Mouse (Mus musculus) forebrain, embryonic 11.5 days (tissue): ENCODE data around the gene Nlgn2. TPM values are rescaled to one million over a fixed set of nuclear protein-coding genes. Genes with fewer than 3 reads are reported as not detected.

Experiments used
- ATAC-seq: fragments of 200-750 bp; cut with Nextera tagmentation; replicated peaks from 2 replicates; pipeline ENCODE4 v1.8.0; 2017; ENCODE audit warnings: moderate TSS enrichment; ENCODE audit not compliant: low FRiP score
- DNase-seq: peaks from one replicate; pipeline ENCODE4 v3.0.0-alpha.2; 2017; ENCODE audit warnings: low spot score
- H3K27ac ChIP-seq: fragments of 300-500 bp; sonication (generic); 2 replicates; pipeline ENCODE4 v1.5.1; 2014; ENCODE audit warnings: low read depth, low read length
- H3K27me3 ChIP-seq: fragments of 300-500 bp; sonication (generic); 2 replicates; pipeline ENCODE4 v1.6.1; 2014; ENCODE audit warnings: mild to moderate bottlenecking, low read length, mixed read lengths; ENCODE audit not compliant: control insufficient read depth, insufficient read depth
- H3K36me3 ChIP-seq: fragments of 300-500 bp; sonication (generic); 2 replicates; pipeline ENCODE4 v1.6.1; 2014; ENCODE audit warnings: mild to moderate bottlenecking, low read length, moderate library complexity, mixed read lengths; ENCODE audit not compliant: control insufficient read depth, insufficient read depth
- H3K4me1 ChIP-seq: fragments of 300-500 bp; sonication (generic); replicated peaks from 2 replicates; pipeline ENCODE4 v1.6.1; 2014; ENCODE audit warnings: low read length, mixed read lengths; ENCODE audit not compliant: control insufficient read depth, insufficient read depth
- H3K4me2 ChIP-seq: fragments of 300-500 bp; sonication (generic); 2 replicates; pipeline ENCODE4 v1.6.1; 2014; ENCODE audit warnings: low read depth, mild to moderate bottlenecking, low read length, moderate library complexity, mixed read lengths; ENCODE audit not compliant: severe bottlenecking
- H3K4me3 ChIP-seq: fragments of 300-500 bp; sonication (generic); 2 replicates; pipeline ENCODE4 v1.5.1; 2014; ENCODE audit warnings: low read depth, low read length
- H3K9ac ChIP-seq: fragments of 300-500 bp; sonication (generic); 2 replicates; pipeline ENCODE4 v1.6.1; 2014; ENCODE audit warnings: low read length
- H3K9me3 ChIP-seq: fragments of 300-500 bp; sonication (generic); 2 replicates; pipeline ENCODE4 v1.6.1; 2016; ENCODE audit warnings: low read length, mixed read lengths; ENCODE audit not compliant: control insufficient read depth
- WGBS: fragments of 180-500 bp; shearing (Covaris S2); extraction: QIAGEN DNeasy Blood & Tissue Kit; methylation state at CpG from one replicate; pipeline ENCODE4 v1.1.7; 2014; 5-methylcytosine and 5-hydroxymethylcytosine counted together
- polyA plus RNA-seq: library from polyadenylated mRNA; unstranded; fragments of >200 nt; fragmentation: Nextera tagmentation; extraction: Ambion mirVana; gene quantifications from 2 replicates; pipeline ENCODE4 v1.2.1, GENCODE M21; 2014

Nlgn2 gene
- polyA plus RNA-seq, 1 experiment from 2014 or later, result 11.1 TPM

DNA sequence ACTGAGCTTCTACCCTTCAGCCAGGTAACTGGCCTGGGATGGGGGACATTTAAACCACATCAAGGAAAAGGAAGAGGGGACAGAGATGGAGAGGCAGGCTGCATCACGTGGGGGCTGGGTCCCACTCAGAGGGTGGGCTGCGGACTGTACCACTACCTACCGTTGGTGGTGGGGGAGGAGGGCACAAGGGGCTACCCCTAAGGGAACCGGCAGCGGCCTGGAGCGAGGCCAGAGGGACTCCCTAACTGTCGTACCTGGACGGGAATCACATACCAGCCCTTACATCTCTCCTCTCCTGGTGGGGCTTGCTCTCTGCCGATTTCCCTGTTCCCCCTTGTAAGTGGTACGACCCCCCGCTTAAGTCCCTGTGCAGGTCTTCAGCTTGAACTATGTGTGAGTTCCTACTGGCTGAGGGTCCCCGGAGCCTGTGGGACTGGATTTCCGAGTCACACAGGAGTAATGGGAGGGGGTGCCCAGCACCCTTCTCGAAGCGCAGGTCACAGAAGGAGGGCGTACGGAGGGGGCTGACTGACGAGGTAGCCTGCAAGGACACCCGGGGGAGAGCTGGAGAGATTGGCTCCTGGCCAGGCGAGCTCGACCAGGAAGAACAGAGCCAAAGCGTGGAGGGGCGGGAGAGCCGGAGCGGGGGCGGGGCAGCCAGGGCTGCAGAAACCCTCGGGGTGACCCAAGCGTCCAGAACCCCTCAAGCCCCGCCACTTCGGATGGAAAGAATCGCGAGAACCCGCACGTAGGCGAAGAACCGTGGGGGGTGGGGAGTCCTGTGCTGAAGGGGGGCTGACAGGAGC lies 37.0 kb downstream of the Nlgn2 start:
- H3K4me3 ChIP-seq, result peak overlapping the region; percentile 49
- WGBS, result under 1% methylated on average over 35 of the region's 36 CpGs
- H3K27ac ChIP-seq, result peak overlapping the region; percentile 67
- H3K27me3 ChIP-seq, result peaks cover 46% of the 10 kb centered on the region
- peak overlapping the region; percentile 87 for H3K4me2 ChIP-seq
- H3K4me1 ChIP-seq, result peaks cover 48% of the 10 kb centered on the region
- ATAC-seq, result peak; percentile 73
- peak overlapping the region; percentile 73 for H3K9ac ChIP-seq
- DNase-seq, result peak; percentile 87
- H3K36me3 ChIP-seq, result no peaks in the 10 kb centered on the region
- no peaks in the 10 kb centered on the region for H3K9me3 ChIP-seq

GRCm38 (mm10) chr11:69800138-69800391 lies 37.5 kb downstream of the Nlgn2 start:
- Histone ChIP-seq H3K4me3 (peak overlapping the region; percentile 49), H3K27ac (peak overlapping the region; percentile 67; the same call in 1 of the 2 replicates), H3K36me3 (no peaks in the 10 kb centered on the region), H3K27me3 (peaks cover 40% of the 10 kb centered on the region), H3K9ac (peak overlapping the region; percentile 73), H3K4me2 (peak overlapping the region; percentile 87), H3K4me1 (peaks cover 47% of the 10 kb centered on the region), H3K9me3 (no peaks in the 10 kb centered on the region)
- peak; percentile 13; the same call in 1 of the 2 replicates for ATAC-seq
- under 1% methylated on average over 11 of the region's 11 CpGs for WGBS
- no peak for DNase-seq

DNA sequence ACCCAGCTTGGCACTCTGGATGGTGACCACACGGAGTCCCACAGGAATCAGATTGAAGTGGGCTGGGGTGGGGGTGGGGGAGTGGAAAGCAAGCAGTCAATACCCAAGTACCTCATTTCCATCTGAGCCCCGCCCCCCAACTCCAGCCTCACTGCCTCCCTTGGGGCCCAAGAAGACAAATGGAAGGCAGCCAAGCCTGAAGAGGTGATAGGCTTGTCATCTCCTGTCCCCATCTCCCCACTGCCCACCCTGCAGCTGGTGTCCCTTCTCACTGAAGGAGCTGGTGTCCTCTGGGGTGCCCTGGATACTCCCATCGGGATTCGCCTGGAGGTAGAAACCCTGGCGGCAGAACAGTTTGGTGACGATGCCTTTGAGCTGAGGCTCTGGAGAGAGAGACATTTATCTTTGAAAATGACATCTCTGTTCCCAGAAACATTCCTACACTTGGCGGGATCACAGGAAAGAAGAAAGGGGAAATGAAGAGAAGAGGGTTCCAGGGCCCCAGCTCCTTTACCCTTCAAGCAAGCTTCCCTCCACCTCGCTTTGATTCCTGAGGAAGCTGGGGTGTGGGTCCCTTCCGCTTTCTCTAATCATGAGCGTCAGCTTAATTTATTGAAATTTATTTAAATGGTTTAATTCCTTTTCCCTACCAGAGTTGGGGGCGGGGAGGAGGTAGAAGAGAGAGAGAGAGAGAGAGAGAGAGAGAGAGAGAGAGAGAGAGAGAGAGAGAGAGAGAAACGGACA lies 38.0 kb downstream of the Nlgn2 start:
- H3K4me3 ChIP-seq, result peak overlapping the region; percentile 49
- H3K36me3 ChIP-seq, result no peaks in the 10 kb centered on the region
- peaks cover 35% of the 10 kb centered on the region for H3K27me3 ChIP-seq
- WGBS, result 29% methylated on average over 12 of the region's 12 CpGs
- peak overlapping the region; percentile 87 for H3K4me2 ChIP-seq
- no peaks in the 10 kb centered on the region for H3K9me3 ChIP-seq
- H3K4me1 ChIP-seq, result peaks cover 42% of the 10 kb centered on the region
- H3K9ac ChIP-seq, result peak overlapping the region; percentile 73
- ATAC-seq, result no peak
- DNase-seq, result no peak
- H3K27ac ChIP-seq, result peak overlapping the region; percentile 67; the same call in 1 of the 2 replicates

- ATAC-seq, result no peak
- Histone ChIP-seq H3K27me3 (peaks cover 20% of the 10 kb centered on the region), H3K36me3 (no peaks in the 10 kb centered on the region), H3K9ac (no peak overlapping the region), H3K4me3 (no peak overlapping the region), H3K9me3 (no peaks in the 10 kb centered on the region), H3K4me1 (peaks cover 29% of the 10 kb centered on the region), H3K4me2 (no peak overlapping the region), H3K27ac (no peak overlapping the region)
- 79% methylated on average over 7 of the region's 7 CpGs for WGBS
- DNase-seq, result no peak
These were observed 39.7 kb downstream of the Nlgn2 start for GRCm38 (mm10) chr11:69797924-69798323.

DNA sequence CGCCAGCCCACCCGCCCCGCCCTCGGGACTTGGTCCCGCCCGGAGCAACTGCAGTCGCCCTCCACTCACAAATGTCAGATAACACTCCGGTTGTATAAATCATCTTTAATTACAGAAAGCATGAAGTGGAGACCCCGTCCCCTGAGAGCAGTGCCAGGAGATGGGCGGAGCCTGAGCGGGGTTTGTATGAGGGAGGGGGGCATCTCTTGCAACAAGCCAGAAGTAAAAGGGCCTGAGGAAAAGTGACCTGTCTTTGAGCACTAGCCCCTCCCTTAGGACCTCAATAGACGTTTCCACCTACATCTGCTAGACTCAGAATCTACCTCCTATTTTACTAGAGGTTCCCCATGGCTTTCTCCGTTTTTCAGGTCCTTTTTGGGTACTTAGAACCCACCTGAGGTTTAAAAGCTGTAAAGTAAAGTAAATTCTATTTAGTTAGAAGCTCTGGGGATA lies 41.6 kb downstream of the Nlgn2 start:
- 2% methylated on average over 13 of the region's 13 CpGs for WGBS
- no peak overlapping the region; the same call in 1 of the 2 replicates for H3K9ac ChIP-seq
- H3K4me2 ChIP-seq, result peak overlapping the region; percentile 92
- peaks cover 6% of the 10 kb centered on the region for H3K27me3 ChIP-seq
- no peak overlapping the region for H3K27ac ChIP-seq
- peak overlapping the region; percentile 42 for H3K4me3 ChIP-seq
- no peaks in the 10 kb centered on the region for H3K9me3 ChIP-seq
- DNase-seq (no peak), ATAC-seq (no peak)
- peaks cover 16% of the 10 kb centered on the region; the same call in 1 of the 2 replicates for H3K4me1 ChIP-seq
- no peaks in the 10 kb centered on the region for H3K36me3 ChIP-seq

DNA sequence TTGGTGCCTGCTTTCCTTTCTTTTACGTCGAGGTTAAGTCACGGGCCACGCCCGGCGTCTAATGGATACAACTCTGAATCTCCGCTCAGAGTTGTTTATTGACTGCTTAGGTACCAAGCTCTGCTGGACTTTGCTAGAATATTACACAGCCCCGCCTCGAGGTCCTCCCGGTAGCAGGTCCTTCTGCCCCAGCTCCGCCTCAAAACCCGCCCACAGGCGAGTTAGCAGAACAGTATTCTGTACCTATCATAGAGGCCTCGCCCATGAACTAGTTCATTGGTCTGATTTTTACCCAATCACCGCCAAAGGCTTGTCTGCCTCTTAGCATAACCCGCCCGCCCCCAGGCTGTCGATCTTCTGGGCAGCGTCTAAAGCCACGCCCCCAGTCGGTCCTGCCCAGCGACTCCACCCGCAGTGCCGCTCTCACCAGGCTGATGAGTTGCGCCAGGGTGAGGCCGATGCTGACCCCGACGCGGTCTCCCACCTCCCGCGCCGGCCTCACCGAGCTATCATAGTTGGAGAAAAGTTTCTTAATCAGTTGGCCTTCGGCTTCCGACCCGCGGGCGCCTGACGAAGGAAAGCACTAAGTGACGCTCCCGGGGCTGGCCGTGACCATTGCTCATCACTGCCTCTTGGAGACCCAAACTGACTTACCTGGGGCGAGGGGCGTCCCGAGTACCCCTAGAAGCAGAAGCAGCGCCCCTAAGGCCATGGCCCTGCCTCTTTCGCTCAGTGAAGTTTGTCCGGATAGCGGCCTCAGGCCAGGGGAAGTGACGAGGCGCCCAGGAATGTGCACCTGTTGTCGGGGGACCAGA lies 42.2 kb downstream of the Nlgn2 start, which contains the start of gene Chrnb1:
Gene Chrnb1, minus strand, starts transcription at position 776 of the 815 bp plus-strand sequence.
- Histone ChIP-seq H3K36me3 (no peaks in the 10 kb centered on the region), H3K9ac (peak within 1 kb of the TSS; percentile 48), H3K27ac (no peak within 1 kb of the TSS), H3K4me2 (peak within 1 kb of the TSS; percentile 92), H3K4me1 (peaks cover 15% of the 10 kb centered on the region; the same call in 1 of the 2 replicates), H3K27me3 (peaks cover 6% of the 10 kb centered on the region), H3K9me3 (no peaks in the 10 kb centered on the region), H3K4me3 (peak within 1 kb of the TSS; percentile 42)
- DNase-seq, result peak; percentile 94
- ATAC-seq, result peak; percentile 97
- WGBS, result 2% methylated on average over 52 of the region's 52 CpGs

DNA sequence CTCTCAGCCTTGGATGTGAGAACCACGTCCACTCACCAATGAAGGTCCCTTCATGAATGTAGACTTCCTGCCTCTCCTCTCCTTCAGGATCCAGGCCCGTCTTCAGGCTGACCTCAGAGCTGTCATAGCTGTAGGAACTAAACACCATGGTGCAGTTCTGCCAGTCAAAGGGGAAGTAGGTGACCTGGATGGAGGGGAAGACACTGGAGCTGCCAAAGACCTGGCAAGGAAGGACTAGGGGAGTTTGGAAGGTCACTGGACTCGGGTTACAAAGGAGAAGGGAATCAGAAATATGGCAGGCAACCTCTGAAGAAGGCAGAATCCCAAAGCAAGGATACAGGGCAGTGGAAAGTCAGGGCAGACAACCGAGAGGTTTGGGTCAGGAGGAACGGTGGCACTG lies 44.2 kb downstream of the Nlgn2 start:
- ATAC-seq (no peak), DNase-seq (no peak)
- WGBS, result 64% methylated on average over 5 of the region's 5 CpGs
- H3K9ac ChIP-seq, result no peak overlapping the region
- no peak overlapping the region for H3K4me3 ChIP-seq
- peaks cover 6% of the 10 kb centered on the region for H3K27me3 ChIP-seq
- H3K27ac ChIP-seq, result no peak overlapping the region
- H3K4me2 ChIP-seq, result no peak overlapping the region
- H3K9me3 ChIP-seq, result no peaks in the 10 kb centered on the region
- H3K36me3 ChIP-seq, result no peaks in the 10 kb centered on the region
- H3K4me1 ChIP-seq, result peaks cover 7% of the 10 kb centered on the region; the same call in 1 of the 2 replicates

GRCm38 (mm10) chr11:69791420-69791819 lies 46.2 kb downstream of the Nlgn2 start:
- Histone ChIP-seq H3K27ac (no peak overlapping the region), H3K4me2 (no peak overlapping the region), H3K9me3 (no peaks in the 10 kb centered on the region), H3K4me3 (no peak overlapping the region), H3K4me1 (peaks cover 7% of the 10 kb centered on the region; the same call in 1 of the 2 replicates), H3K27me3 (peaks cover 2% of the 10 kb centered on the region), H3K9ac (no peak overlapping the region), H3K36me3 (no peaks in the 10 kb centered on the region)
- 74% methylated on average over 5 of the region's 5 CpGs for WGBS
- DNase-seq, result no peak
- no peak for ATAC-seq
